Mouse (Mus musculus) hindbrain, embryonic 16.5 days (tissue): ENCODE data around the gene Elf2. TPM values are rescaled to one million over a fixed set of nuclear protein-coding genes. Genes with fewer than 3 reads are reported as not detected.

ENCODE experiments used
- ATAC-seq: fragments of 200-750 bp; cut with Nextera tagmentation; 2 replicates; pipeline ENCODE4 v1.8.0; 2017; ENCODE audit warnings: moderate TSS enrichment, moderate library complexity
- H3K27ac ChIP-seq: fragments of 300-500 bp; sonication (generic); 2 replicates; pipeline ENCODE4 v1.5.1; 2014; ENCODE audit warnings: low read depth, mild to moderate bottlenecking, control low read depth, low read length, moderate library complexity
- H3K27me3 ChIP-seq: fragments of 300-500 bp; sonication (generic); replicated peaks from 2 replicates; pipeline ENCODE4 v1.6.1; 2014; ENCODE audit warnings: low read length; ENCODE audit not compliant: control insufficient read depth, insufficient read depth
- H3K36me3 ChIP-seq: fragments of 300-500 bp; sonication (generic); 2 replicates; pipeline ENCODE4 v1.6.1; 2014; ENCODE audit warnings: mild to moderate bottlenecking, low read length, moderate library complexity, mixed read lengths; ENCODE audit not compliant: control insufficient read depth, insufficient read depth
- H3K4me1 ChIP-seq: fragments of 300-500 bp; sonication (generic); 2 replicates; pipeline ENCODE4 v1.6.1; 2014; ENCODE audit warnings: low read depth, low read length; ENCODE audit not compliant: control insufficient read depth, insufficient read depth
- H3K4me2 ChIP-seq: fragments of 300-500 bp; sonication (generic); 2 replicates; pipeline ENCODE4 v1.6.1; 2014; ENCODE audit warnings: mild to moderate bottlenecking, low read length, control low read depth, moderate library complexity
- H3K4me3 ChIP-seq: fragments of 300-500 bp; sonication (generic); 2 replicates; pipeline ENCODE4 v1.5.1; 2014; ENCODE audit warnings: mild to moderate bottlenecking, low read length, control low read depth, moderate library complexity
- H3K9ac ChIP-seq: fragments of 300-500 bp; sonication (generic); 2 replicates; pipeline ENCODE4 v1.6.1; 2014; ENCODE audit warnings: low read depth, mild to moderate bottlenecking, control low read depth, low read length, moderate library complexity
- H3K9me3 ChIP-seq: fragments of 300-500 bp; sonication (generic); 2 replicates; pipeline ENCODE4 v1.6.1; 2014; ENCODE audit warnings: mild to moderate bottlenecking, low read length, moderate library complexity; ENCODE audit not compliant: control insufficient read depth
- WGBS: fragments of 180-500 bp; shearing (Covaris S2); extraction: QIAGEN DNeasy Blood & Tissue Kit; methylation state at CpG from one replicate; pipeline ENCODE4 v1.1.7; 2014; 5-methylcytosine and 5-hydroxymethylcytosine counted together
- microRNA-seq: library from miRNA; unstranded; fragments of <30 nt; microRNA quantifications from one replicate; pipeline ENCODE4, GENCODE M21; 2017
- polyA plus RNA-seq: library from polyadenylated mRNA; unstranded; fragments of >200 nt; fragmentation: Nextera tagmentation; extraction: Ambion mirVana; gene quantifications from 2 replicates; pipeline ENCODE4 v1.2.1, GENCODE M21; 2015

Elf2 gene
- polyA plus RNA-seq, 1 experiment from 2014 or later = 31.4 TPM

DNA sequence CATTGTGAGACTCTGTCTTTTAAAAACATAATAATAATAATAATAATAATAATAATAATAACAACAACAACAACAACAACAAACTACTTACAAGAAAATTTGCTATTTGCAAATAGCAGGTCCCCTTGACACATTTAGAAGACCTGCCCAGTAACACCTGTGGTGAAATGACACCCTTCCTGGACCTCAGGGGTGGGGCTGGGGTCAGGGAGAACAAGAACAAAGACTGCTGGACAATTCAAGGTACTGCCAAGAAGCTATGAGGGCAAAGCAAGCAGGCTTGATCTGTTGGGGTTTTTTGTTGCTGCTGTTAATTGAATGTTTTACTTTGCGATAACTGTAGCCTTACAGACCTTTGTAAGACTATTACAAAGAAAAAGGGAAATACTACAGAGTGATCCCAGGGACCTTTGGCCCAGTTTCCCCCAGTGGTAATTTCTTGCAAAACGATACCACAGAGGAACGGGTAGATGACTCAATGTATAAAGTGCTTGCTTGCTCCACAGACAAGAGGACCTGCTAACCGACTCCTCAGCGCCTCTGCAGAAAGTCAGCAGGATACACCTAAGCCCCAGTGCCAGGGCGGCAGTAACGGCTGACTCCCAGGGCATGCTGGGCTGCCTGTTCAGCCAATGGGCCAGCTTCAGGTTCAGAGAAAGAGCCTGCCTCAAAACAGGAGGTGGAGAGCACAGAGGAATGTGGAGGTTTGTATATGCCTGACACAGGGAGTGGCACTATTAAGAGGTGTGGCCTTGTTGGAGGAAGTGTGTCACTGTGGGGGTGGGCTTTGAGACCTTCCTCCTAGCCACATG lies 130.8 kb downstream of the Elf2 start:
- Histone ChIP-seq H3K4me1 (no peaks in the 10 kb centered on the region), H3K36me3 (no peaks in the 10 kb centered on the region), H3K4me2 (no peak overlapping the region), H3K27ac (no peak overlapping the region), H3K9me3 (no peaks in the 10 kb centered on the region), H3K9ac (no peak overlapping the region), H3K4me3 (no peak overlapping the region), H3K27me3 (no peaks in the 10 kb centered on the region)
- ATAC-seq = no peak
- WGBS = 85% methylated on average over 7 of the region's 7 CpGs

DNA sequence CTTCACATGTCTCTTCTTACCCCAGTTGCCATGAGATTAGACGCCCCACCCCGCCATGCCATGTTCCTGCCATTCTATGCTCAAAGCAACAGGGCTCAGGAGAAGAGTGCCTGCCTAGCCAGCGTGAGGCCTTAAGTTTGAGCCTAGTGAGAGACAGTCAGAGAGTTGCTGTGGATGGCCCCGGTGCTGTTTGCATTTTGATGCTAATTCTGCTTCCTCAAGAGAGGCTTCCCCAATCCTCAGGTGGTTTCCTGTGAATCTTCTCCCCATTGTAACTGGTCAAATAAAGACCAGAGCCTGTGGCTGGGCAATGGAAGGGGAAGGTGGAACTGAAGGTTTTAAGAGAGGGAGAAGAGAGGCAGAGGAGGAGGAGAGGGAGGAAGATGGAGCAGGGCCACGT lies 131.8 kb downstream of the Elf2 start:
- H3K4me2 ChIP-seq = no peak overlapping the region
- ATAC-seq = no peak
- no peaks in the 10 kb centered on the region for H3K9me3 ChIP-seq
- H3K4me1 ChIP-seq = no peaks in the 10 kb centered on the region
- H3K27me3 ChIP-seq = no peaks in the 10 kb centered on the region
- no peaks in the 10 kb centered on the region for H3K36me3 ChIP-seq
- no peak overlapping the region for H3K27ac ChIP-seq
- H3K9ac ChIP-seq = no peak overlapping the region
- WGBS = 45% methylated on average over 5 of the region's 5 CpGs
- no peak overlapping the region for H3K4me3 ChIP-seq

DNA sequence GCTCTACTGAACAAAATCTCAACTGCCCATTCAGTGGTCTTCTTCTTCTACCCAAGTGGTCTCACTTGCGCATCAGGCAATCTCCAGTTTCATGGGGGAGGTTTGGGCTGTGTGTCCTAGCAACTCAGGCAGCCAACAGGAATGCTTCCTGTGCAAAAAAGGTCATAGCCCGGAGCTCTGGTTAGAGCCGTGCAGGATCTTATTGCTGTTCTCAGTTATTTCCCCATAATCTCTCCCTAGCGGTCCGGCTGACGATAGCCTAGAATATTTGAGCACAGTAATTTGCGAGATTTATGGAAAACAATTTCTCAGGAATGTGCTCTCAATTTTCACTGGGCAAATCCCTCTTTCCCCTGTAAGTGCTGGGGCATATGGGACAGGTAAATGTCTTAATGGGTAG lies 133.9 kb downstream of the Elf2 start:
- no peak overlapping the region for H3K4me3 ChIP-seq
- no peak overlapping the region for H3K4me2 ChIP-seq
- no peaks in the 10 kb centered on the region for H3K27me3 ChIP-seq
- peak; percentile 34; the same call in 1 of the 2 replicates for ATAC-seq
- H3K36me3 ChIP-seq = no peaks in the 10 kb centered on the region
- no peak overlapping the region for H3K27ac ChIP-seq
- H3K4me1 ChIP-seq = no peaks in the 10 kb centered on the region
- no peak overlapping the region for H3K9ac ChIP-seq
- WGBS = 71% methylated on average over 7 of the region's 7 CpGs
- no peaks in the 10 kb centered on the region for H3K9me3 ChIP-seq

DNA sequence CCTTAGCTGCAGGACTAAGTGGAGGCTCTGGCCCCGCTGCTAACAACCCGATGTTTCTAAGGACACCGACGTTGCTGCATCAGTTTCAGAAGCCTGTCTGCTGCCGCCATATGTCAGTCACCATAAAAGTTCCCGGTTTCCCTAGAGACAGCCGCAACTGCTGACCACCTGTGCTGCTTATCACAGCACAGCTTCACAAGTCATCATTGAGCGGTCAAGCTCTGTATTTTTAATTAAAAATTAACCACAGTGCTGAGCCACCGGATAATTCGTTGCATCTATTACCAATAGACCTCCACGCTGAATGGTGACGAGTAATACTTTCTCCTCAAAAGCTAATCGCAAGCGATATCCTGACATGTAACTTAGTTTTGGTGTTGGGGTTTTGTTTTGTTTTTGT lies 135.6 kb downstream of the Elf2 start:
- Histone ChIP-seq H3K4me2 (no peak overlapping the region), H3K9ac (no peak overlapping the region), H3K36me3 (no peaks in the 10 kb centered on the region), H3K4me3 (no peak overlapping the region), H3K9me3 (no peaks in the 10 kb centered on the region), H3K27me3 (no peaks in the 10 kb centered on the region), H3K27ac (no peak overlapping the region), H3K4me1 (no peaks in the 10 kb centered on the region)
- 85% methylated on average over 14 of the region's 14 CpGs for WGBS
- no peak for ATAC-seq

DNA sequence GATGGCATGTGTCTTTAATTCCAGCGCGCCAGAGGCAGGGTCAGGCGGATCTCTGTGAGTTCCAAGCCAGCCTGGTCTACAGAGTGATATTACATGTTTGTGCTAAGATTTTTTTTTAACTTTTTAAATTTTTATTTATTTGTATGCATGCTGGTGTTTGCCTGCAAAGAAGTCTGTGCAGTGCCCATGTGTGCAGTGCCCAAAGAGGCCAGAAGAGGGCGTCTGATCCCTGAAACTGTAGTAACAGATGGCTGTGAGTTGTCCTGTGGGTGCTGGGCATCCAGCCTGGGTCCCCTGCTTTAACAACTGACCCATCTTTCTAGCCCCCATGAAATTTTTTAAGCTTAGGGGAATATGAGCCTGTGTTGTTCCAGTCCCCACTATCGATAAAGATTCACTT lies 136.0 kb downstream of the Elf2 start:
- 91% methylated on average over 5 of the region's 5 CpGs for WGBS

DNA sequence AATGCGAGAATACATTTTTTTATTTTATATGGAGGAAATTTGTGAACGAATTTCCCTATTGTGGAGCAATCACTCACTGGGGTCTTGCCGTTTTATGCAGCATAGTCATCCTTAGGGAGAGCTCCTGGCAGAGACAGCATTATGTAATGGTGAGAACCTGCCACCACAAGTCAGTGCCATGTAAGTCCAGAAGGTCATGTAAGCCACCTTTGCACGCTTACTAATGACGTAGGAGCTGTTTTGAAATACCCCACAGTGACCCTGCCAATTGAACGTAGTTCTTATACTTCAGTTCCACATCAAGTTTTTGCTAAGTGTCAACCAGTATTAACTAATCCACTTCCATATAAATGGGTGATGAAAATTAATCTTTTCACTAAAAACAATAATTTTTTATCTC lies 136.6 kb downstream of the Elf2 start:
- no peak for ATAC-seq
- no peaks in the 10 kb centered on the region for H3K27me3 ChIP-seq
- 90% methylated on average over 6 of the region's 6 CpGs for WGBS
- H3K9me3 ChIP-seq = no peaks in the 10 kb centered on the region
- H3K9ac ChIP-seq = no peak overlapping the region
- H3K27ac ChIP-seq = no peak overlapping the region
- H3K4me2 ChIP-seq = no peak overlapping the region
- no peak overlapping the region for H3K4me3 ChIP-seq
- no peaks in the 10 kb centered on the region for H3K36me3 ChIP-seq
- H3K4me1 ChIP-seq = no peaks in the 10 kb centered on the region

More for the DNA sequence above, 136.0 kb downstream of the Elf2 start:
- H3K9me3 ChIP-seq = no peaks in the 10 kb centered on the region
- H3K4me2 ChIP-seq = no peak overlapping the region
- no peaks in the 10 kb centered on the region for H3K27me3 ChIP-seq
- no peaks in the 10 kb centered on the region for H3K36me3 ChIP-seq
- no peak overlapping the region for H3K4me3 ChIP-seq
- no peak overlapping the region for H3K27ac ChIP-seq
- no peaks in the 10 kb centered on the region for H3K4me1 ChIP-seq
- no peak for ATAC-seq
- H3K9ac ChIP-seq = no peak overlapping the region

Small RNA genes within 50 kb of the gene (microRNA-seq; reads per million reads assigned to microRNA genes)
- gene Gm24282 = not detected

Other genes starting within 250 kb of the Elf2 start
- gene Noct, start 116.2 kb downstream of the Elf2 start, polyA plus RNA-seq = 28.8 and 29.3 TPM in 2 replicates
- 1.8 and 2.2 TPM in 2 replicates for gene Mgarp, start 56.1 kb upstream of the Elf2 start, polyA plus RNA-seq
- gene Ndufc1, start 68.3 kb upstream of the Elf2 start, polyA plus RNA-seq = 688 and 807 TPM in 2 replicates
- gene Naa15, start 74.5 kb upstream of the Elf2 start, polyA plus RNA-seq = 32.6 and 34.5 TPM in 2 replicates
- 29.2 and 32.0 TPM in 2 replicates for gene Rab33b, start 143.3 kb upstream of the Elf2 start, polyA plus RNA-seq
- gene Setd7, start 220.2 kb upstream of the Elf2 start, polyA plus RNA-seq = 2.1 and 2.7 TPM in 2 replicates